Mouse (Mus musculus) myocyte (in vitro differentiated cells): Measurements from ENCODE around the gene Cd55b.
"Not testable (repeated sequence)": the region's sequence is repeated elsewhere in the genome, so short reads cannot be mapped to it uniquely, and the experiment has no call there.

Experiments used
- CEBPB ChIP-seq: IDR thresholded peaks from 2 replicates; pipeline ENCODE4 v1.6.1; 2011; ENCODE audit warnings: mild to moderate bottlenecking, moderate library complexity; ENCODE audit not compliant: poor library complexity, insufficient read depth, severe bottlenecking
- E2F4 ChIP-seq: IDR thresholded peaks from one replicate; pipeline ENCODE4 v1.6.1; 2011; ENCODE audit warnings: mild to moderate bottlenecking, control low read depth, moderate library complexity; ENCODE audit not compliant: insufficient read depth
- MYOD1 ChIP-seq, 3 experiments: IDR thresholded peaks; one replicate each; pipeline ENCODE4 v1.6.1; 2011; ENCODE audit warnings: control low read depth in 2 of 3, low read depth in 2 of 3, mild to moderate bottlenecking in 2 of 3, moderate library complexity in 1 of 3; ENCODE audit not compliant: insufficient read length in 2 of 3, control insufficient read depth in 1 of 3
- MYOG ChIP-seq, 3 experiments: IDR thresholded peaks; one replicate each; pipeline ENCODE4 v1.6.1; 2011; ENCODE audit warnings: control low read depth in 2 of 3, low read depth in 2 of 3, mild to moderate bottlenecking in 2 of 3; ENCODE audit not compliant: insufficient read length in 2 of 3, control insufficient read depth in 1 of 3, insufficient read depth in 1 of 3
- POLR2A ChIP-seq: IDR thresholded peaks from one replicate; pipeline ENCODE4 v1.6.1; 2011; ENCODE audit warnings: low read depth, mild to moderate bottlenecking, control low read depth, moderate library complexity; ENCODE audit not compliant: insufficient read length
- POLR2AphosphoS2 ChIP-seq: IDR thresholded peaks from one replicate; pipeline ENCODE4 v1.6.1; 2011; ENCODE audit warnings: low read depth, control low read depth; ENCODE audit not compliant: insufficient read length

- TF ChIP-seq E2F4; CEBPB; POLR2A; POLR2AphosphoS2; MYOG (IDR thresholded peaks at IDR 0.05; ENCODE audit: control insufficient read depth in 1 of 3, insufficient read depth in 1 of 3, insufficient read length in 2 of 3, low read depth in 2 of 3); MYOD1 (IDR thresholded peaks at IDR 0.05; ENCODE audit: control insufficient read depth in 1 of 3, insufficient read length in 2 of 3, low read depth in 2 of 3): not testable (repeated sequence)
Observed at GRCm38 (mm10) chr1:130442930-130443329, 20.1 kb upstream of the Cd55b start.
